Mouse (Mus musculus) CH12.LX (cell line): ENCODE results near the gene Gm48551. TPM values are rescaled to one million over a fixed set of nuclear protein-coding genes. Genes with fewer than 3 reads are reported as not detected.

Experiments
- DNase-seq: peaks from one replicate; pipeline ENCODE4 v3.0.0-alpha.2; 2013; ENCODE audit errors: extremely low read depth
- H3K27ac ChIP-seq: 2 replicates; pipeline ENCODE4 v1.5.1; 2012; ENCODE audit warnings: low read depth, mild to moderate bottlenecking, control low read depth, moderate library complexity; ENCODE audit not compliant: insufficient read depth
- H3K27me3 ChIP-seq: replicated peaks from 2 replicates; pipeline ENCODE3; 2012; ENCODE audit warnings: inconsistent platforms
- H3K36me3 ChIP-seq, 2 experiments: replicated peaks in 1 of 2; 2 replicates each; pipeline versions ENCODE3 to v1.6.1; 2012; ENCODE audit warnings: inconsistent platforms in 1 of 2, low read length in 1 of 2, mild to moderate bottlenecking in 1 of 2, mixed read lengths in 1 of 2, moderate library complexity in 1 of 2; ENCODE audit not compliant: control insufficient read depth in 1 of 2, insufficient read depth in 1 of 2
- H3K4me1 ChIP-seq, 2 experiments: 2 replicates each; pipeline ENCODE4 v1.6.1; 2012; ENCODE audit warnings: inconsistent platforms in 1 of 2, moderate library complexity in 1 of 2; ENCODE audit not compliant: insufficient read depth in 2 of 2, control insufficient read depth in 1 of 2
- H3K4me2 ChIP-seq: 2 replicates; pipeline ENCODE4 v1.6.1; 2012; ENCODE audit warnings: low read depth, mild to moderate bottlenecking, control low read depth; ENCODE audit not compliant: poor library complexity, insufficient read depth, severe bottlenecking
- H3K4me3 ChIP-seq, 3 experiments: fragments of 150-350 bp in 1 of 3; sonication (generic) in 1 of 3; replicated peaks in 1 of 3; 2 replicates each; pipeline versions ENCODE3 to v1.5.1; 2011 to 2012; ENCODE audit warnings: low read depth in 2 of 3, low read length in 2 of 3, mild to moderate bottlenecking in 2 of 3, moderate library complexity in 2 of 3, control low read depth in 1 of 3, improper control_type of control experiment in 1 of 3, inconsistent platforms in 1 of 3, mixed read lengths in 1 of 3; ENCODE audit not compliant: poor library complexity in 1 of 3
- H3K79me2 ChIP-seq: replicated peaks from 2 replicates; pipeline ENCODE4 v1.6.1; 2012; ENCODE audit warnings: mild to moderate bottlenecking, moderate library complexity; ENCODE audit not compliant: control insufficient read depth, poor library complexity, insufficient read depth, severe bottlenecking; ENCODE audit errors: extremely low read depth
- H3K9ac ChIP-seq: 2 replicates; pipeline ENCODE4 v1.6.1; 2012; ENCODE audit warnings: low read depth, mild to moderate bottlenecking, control low read depth, moderate library complexity; ENCODE audit not compliant: insufficient read depth
- H3K9me3 ChIP-seq: replicated peaks from 2 replicates; pipeline ENCODE3; 2012; ENCODE audit warnings: low read length, inconsistent platforms, mixed read lengths
- CHD2 ChIP-seq: IDR thresholded peaks from 2 replicates; pipeline ENCODE4 v1.6.1; 2011; ENCODE audit warnings: low read length, improper control_type of control experiment
- ELF1 ChIP-seq: IDR thresholded peaks from 2 replicates; pipeline ENCODE4 v1.6.1; 2014; ENCODE audit warnings: low read depth, mild to moderate bottlenecking, inconsistent platforms, low read length, improper control_type of control experiment
- GABPA ChIP-seq: IDR thresholded peaks from 2 replicates; pipeline ENCODE4 v1.6.1; 2012; ENCODE audit warnings: low read depth, low read length, improper control_type of control experiment, inconsistent platforms; ENCODE audit not compliant: insufficient replicate concordance
- HCFC1 ChIP-seq: IDR thresholded peaks from 2 replicates; pipeline ENCODE4 v1.6.1; 2012; ENCODE audit warnings: low read depth, mild to moderate bottlenecking, inconsistent platforms, low read length, improper control_type of control experiment
- IRF4 ChIP-seq: IDR thresholded peaks from 2 replicates; pipeline ENCODE4 v1.6.1; 2014; ENCODE audit warnings: low read depth, mild to moderate bottlenecking, inconsistent platforms, low read length, improper control_type of control experiment
- KAT2A ChIP-seq: IDR thresholded peaks from 2 replicates; pipeline ENCODE4 v1.6.1; 2012; ENCODE audit warnings: low read length, improper control_type of control experiment, inconsistent platforms; ENCODE audit not compliant: insufficient replicate concordance
- MAX ChIP-seq: IDR thresholded peaks from 2 replicates; pipeline ENCODE4 v1.6.1; 2011; ENCODE audit warnings: low read length, improper control_type of control experiment
- MAZ ChIP-seq: IDR thresholded peaks from 2 replicates; pipeline ENCODE4 v1.6.1; 2012; ENCODE audit warnings: low read depth, mild to moderate bottlenecking, inconsistent platforms, low read length, improper control_type of control experiment, moderate library complexity
- MXI1 ChIP-seq: IDR thresholded peaks from 2 replicates; pipeline ENCODE4 v1.6.1; 2011; ENCODE audit warnings: mild to moderate bottlenecking, low read depth, low read length, improper control_type of control experiment
- NRF1 ChIP-seq: IDR thresholded peaks from 2 replicates; pipeline ENCODE4 v1.6.1; 2014; ENCODE audit warnings: low read depth, mild to moderate bottlenecking, inconsistent platforms, low read length, improper control_type of control experiment, moderate library complexity
- POLR2AphosphoS2 ChIP-seq: IDR thresholded peaks from 2 replicates; pipeline ENCODE4 v1.6.1; 2011; ENCODE audit warnings: low read depth, low read length, improper control_type of control experiment
- RAD21 ChIP-seq: IDR thresholded peaks from 2 replicates; pipeline ENCODE4 v1.6.1; 2011; ENCODE audit warnings: low read depth, mild to moderate bottlenecking, low read length, improper control_type of control experiment, moderate library complexity
- SIN3A ChIP-seq: IDR thresholded peaks from 2 replicates; pipeline ENCODE4 v1.6.1; 2012; ENCODE audit warnings: low read length, improper control_type of control experiment, inconsistent platforms
- TCF12 ChIP-seq: IDR thresholded peaks from 2 replicates; pipeline ENCODE4 v1.6.1; 2014; ENCODE audit warnings: low read depth, mild to moderate bottlenecking, inconsistent platforms, low read length, improper control_type of control experiment
- UBTF ChIP-seq: IDR thresholded peaks from 2 replicates; pipeline ENCODE4 v1.6.1; 2012; ENCODE audit warnings: low read depth, mild to moderate bottlenecking, inconsistent platforms, low read length, improper control_type of control experiment, moderate library complexity
- USF1 ChIP-seq: IDR thresholded peaks from 2 replicates; pipeline ENCODE4 v1.6.1; 2014; ENCODE audit warnings: low read depth, mild to moderate bottlenecking, inconsistent platforms, low read length, improper control_type of control experiment
- USF2 ChIP-seq: conservative IDR thresholded peaks from 2 replicates; pipeline ENCODE4 v1.6.1; 2011; ENCODE audit warnings: low read depth, low read length, improper control_type of control experiment
- ZC3H11A ChIP-seq: IDR thresholded peaks from 2 replicates; pipeline ENCODE4 v1.6.1; 2012; ENCODE audit warnings: low read depth, mild to moderate bottlenecking, inconsistent platforms, low read length, improper control_type of control experiment
- dilution Hi-C: fragments of 300-500 bp; cut with MboI; formaldehyde crosslinking; loops from 2 replicates; pipeline ENCODE4 v1.14.3; 2020; ENCODE audit warnings: low sequenced_read_pairs; ENCODE audit not compliant: extremely low pct_unique_long_range_greater_than_20kb, extremely low pct_ligation_motif_present
- in situ Hi-C: fragments of 300-500 bp; cut with MboI; formaldehyde crosslinking; loops from 3 replicates; pipeline ENCODE4 v1.14.3; 2019; ENCODE audit warnings: low sequenced_read_pairs, low pct_ligation_motif_present, low pct_unique_long_range_greater_than_20kb, mixed read lengths
- polyA plus RNA-seq: library from polyadenylated mRNA; unstranded; fragments of >175 nt; gene quantifications from 2 replicates; pipeline ENCODE4 v1.2.1, GENCODE M21; 2012; ENCODE audit warnings: low read depth; ENCODE audit not compliant: insufficient read length
- total RNA-seq, 2 experiments: library from RNA; depleted of rRNA; stranded (reverse); fragments of 300-350 nt in 1 of 2; fragments of >200 nt in 1 of 2; gene quantifications; 2 replicates each; pipeline ENCODE4 v1.2.3; 2012 to 2014

Gene Gm48551
- total and polyA plus RNA-seq, 3 experiments = 1.0 to 3.4 (median 1.2) TPM

- peak; percentile 55; the same call in 1 of the 2 replicates for TF ChIP-seq MXI1
- TF ChIP-seq UBTF = no peak
- TF ChIP-seq CHD2 = no peak
- no peak for TF ChIP-seq POLR2AphosphoS2
- TF ChIP-seq KAT2A = no peak
- peak; percentile 74 for TF ChIP-seq MAX
- TF ChIP-seq RAD21 = no peak
- TF ChIP-seq IRF4 = no peak
Measured at GRCm38 (mm10) chr10:81431526-81432168, 47.4 kb downstream of the Gm48551 start (continued).

- no peak overlapping the region; the same call in 1 of the 2 replicates for H3K4me2 ChIP-seq
- H3K36me3 ChIP-seq = no peaks in the 10 kb centered on the region
- H3K79me2 ChIP-seq = no peaks in the 10 kb centered on the region
- TF ChIP-seq TCF12 = 0 out of 2 replicates have a peak, but pooled peaks have one; percentile 12
- TF ChIP-seq GABPA = no peak
- peaks cover 34 to 61% of the 10 kb centered on the region in 2 experiments for H3K4me1 ChIP-seq
- H3K9ac ChIP-seq = no peak overlapping the region
- H3K4me3 ChIP-seq = no peak overlapping the region
- no peaks in the 10 kb centered on the region for H3K9me3 ChIP-seq
- no peak overlapping the region for H3K27ac ChIP-seq
- in situ Hi-C loops = no loop called here
- peaks cover 25% of the 10 kb centered on the region for H3K27me3 ChIP-seq
- dilution Hi-C loops = no loop called here
- DNase-seq = no peak
Measured at GRCm38 (mm10) chr10:81432169-81432867, 48.1 kb downstream of the Gm48551 start.

GRCm38 (mm10) chr10:81432868-81433262, 48.6 kb downstream of the Gm48551 start:
- Histone ChIP-seq H3K9me3 (no peaks in the 10 kb centered on the region), H3K36me3 (no peaks in the 10 kb centered on the region), H3K9ac (peak overlapping the region; percentile 27; the same call in 1 of the 2 replicates), H3K27me3 (peaks cover 21% of the 10 kb centered on the region), H3K4me3 (peak overlapping the region in 1 of 3 experiments; percentile 23), H3K4me2 (peak overlapping the region; percentile 34), H3K4me1 (peaks cover 32 to 59% of the 10 kb centered on the region in 2 experiments)
- dilution Hi-C loops (no loop called here), in situ Hi-C loops (no loop called here)
- peak; percentile 96 for TF ChIP-seq HCFC1
- 0 out of 2 replicates have a peak, but pooled peaks have one; percentile 11 for TF ChIP-seq USF2
- no peak for TF ChIP-seq ZC3H11A
- peak; percentile 51 for TF ChIP-seq USF1
- peak; percentile 77 for TF ChIP-seq NRF1
- peak; percentile 53; the same call in 1 of the 2 replicates for TF ChIP-seq GABPA
- no peak for TF ChIP-seq MAZ
- peak; percentile 33; the same call in 1 of the 2 replicates for TF ChIP-seq IRF4
- TF ChIP-seq KAT2A = peak; percentile 96; the same call in 1 of the 2 replicates
- no peak for TF ChIP-seq ELF1
- 0 out of 2 replicates have a peak, but pooled peaks have one; percentile 31 for TF ChIP-seq SIN3A
- TF ChIP-seq CHD2 = peak; percentile 99
- TF ChIP-seq, all 38 proteins: peak for 9
- DNase-seq = peak; percentile 97
- Histone ChIP-seq H3K79me2 (no peaks in the 10 kb centered on the region), H3K27ac (no peak overlapping the region)
